Mouse (Mus musculus): ENCODE measurements around the gene AW011738. TPM values are rescaled to one million over a fixed set of nuclear protein-coding genes. Genes with fewer than 3 reads are reported as not detected.

The AW011738 gene
- total and polyA plus RNA-seq, 3 experiments, result 0.11 TPM; not detected in 2

GRCm38 (mm10) chr4:156209963-156210635, 7.0 kb downstream of the AW011738 start:
- ATAC-seq (ENCODE audit: extremely low read depth, insufficient number of reproducible peaks, low FRiP score, poor library complexity, severe bottlenecking) (no peak), DNase-seq (ENCODE audit: low spot score) (no peak)
- Histone ChIP-seq H3K9me3 (replicated peaks) (0 out of 2 replicates have a peak, but pooled peaks cover 2% of the 10 kb centered on the region), H3K27me3 (ENCODE audit: insufficient read depth, low read length) (peaks cover 12% of the 10 kb centered on the region), H3K4me1 (ENCODE audit: insufficient read depth, low read depth, low read length) (no peaks in the 10 kb centered on the region), H3K4me3 (ENCODE audit: low read depth, low read length) (no peak overlapping the region), H3K36me3 (replicated peaks) (no peaks in the 10 kb centered on the region)
- no peak for TF ChIP-seq GATA1 (IDR thresholded peaks at IDR 0.05; ENCODE audit: borderline replicate concordance, low read length)
- TF ChIP-seq CTCF (IDR thresholded peaks at IDR 0.05; ENCODE audit: low read depth, low read length), result no peak
- no peak for TF ChIP-seq GATA2 (IDR thresholded peaks at IDR 0.05; ENCODE audit: borderline replicate concordance, low read depth, low read length)
- TF ChIP-seq TAL1 (conservative IDR thresholded peaks at IDR 0.05; ENCODE audit: low read depth, low read length), result no peak
- no peak for TF ChIP-seq POLR2AphosphoS5 (IDR thresholded peaks at IDR 0.05; ENCODE audit: insufficient replicate concordance, low read depth, low read length)

- H3K27me3 ChIP-seq (ENCODE audit: insufficient read depth, low read length), result peaks cover 18% of the 10 kb centered on the region
- H3K36me3 ChIP-seq (replicated peaks), result no peaks in the 10 kb centered on the region
- ATAC-seq (ENCODE audit: extremely low read depth, insufficient number of reproducible peaks, low FRiP score, poor library complexity, severe bottlenecking) (no peak), DNase-seq (ENCODE audit: low spot score) (no peak)
- no peaks in the 10 kb centered on the region for H3K4me1 ChIP-seq (ENCODE audit: insufficient read depth, low read depth, low read length)
- TF ChIP-seq TAL1 (conservative IDR thresholded peaks at IDR 0.05; ENCODE audit: low read depth, low read length) (no peak), GATA1 (IDR thresholded peaks at IDR 0.05; ENCODE audit: borderline replicate concordance, low read length) (no peak), CTCF (IDR thresholded peaks at IDR 0.05; ENCODE audit: low read depth, low read length) (no peak), POLR2AphosphoS5 (IDR thresholded peaks at IDR 0.05; ENCODE audit: insufficient replicate concordance, low read depth, low read length) (no peak), GATA2 (IDR thresholded peaks at IDR 0.05; ENCODE audit: borderline replicate concordance, low read depth, low read length) (no peak)
- no peak overlapping the region for H3K4me3 ChIP-seq (ENCODE audit: low read depth, low read length)
- 0 out of 2 replicates have a peak, but pooled peaks cover 2% of the 10 kb centered on the region for H3K9me3 ChIP-seq (replicated peaks)
Measured at GRCm38 (mm10) chr4:156213134-156213533, 10.0 kb downstream of the AW011738 start.

DNA sequence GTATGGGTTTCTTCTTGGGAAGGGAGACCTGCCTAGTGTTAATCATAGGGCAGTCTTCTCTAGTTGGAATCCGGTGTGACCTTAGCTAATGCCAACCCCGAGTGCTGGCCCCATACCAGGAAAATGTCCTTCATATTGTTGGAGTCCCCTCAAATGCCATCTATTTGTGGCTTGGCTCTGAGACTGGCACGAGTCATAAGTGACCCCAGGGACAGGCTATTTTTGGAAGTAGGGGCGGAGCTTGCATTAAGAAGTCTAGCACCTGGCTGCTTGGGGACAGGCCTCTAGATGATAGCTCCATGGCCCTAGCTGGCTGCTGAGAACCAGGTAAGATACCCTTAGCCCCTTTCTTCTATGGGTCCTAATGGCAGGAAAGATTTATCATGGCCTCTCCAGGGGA, 12.5 kb downstream of the AW011738 start, which contains the start of gene Perm1:
Perm1 (plus strand) TSS at position 220 of the 400 bp plus-strand sequence.
- no peak for TF ChIP-seq GATA2 (IDR thresholded peaks at IDR 0.05; ENCODE audit: borderline replicate concordance, low read depth, low read length)
- no peak for TF ChIP-seq TAL1 (conservative IDR thresholded peaks at IDR 0.05; ENCODE audit: low read depth, low read length)
- no peak for TF ChIP-seq POLR2AphosphoS5 (IDR thresholded peaks at IDR 0.05; ENCODE audit: insufficient replicate concordance, low read depth, low read length)
- TF ChIP-seq GATA1 (IDR thresholded peaks at IDR 0.05; ENCODE audit: borderline replicate concordance, low read length), result no peak
- no peak for TF ChIP-seq CTCF (IDR thresholded peaks at IDR 0.05; ENCODE audit: low read depth, low read length)
- no peak within 1 kb of the TSS for H3K4me3 ChIP-seq (ENCODE audit: low read depth, low read length)
- no peaks in the 10 kb centered on the region for H3K4me1 ChIP-seq (ENCODE audit: insufficient read depth, low read depth, low read length)
- H3K9me3 ChIP-seq (replicated peaks), result 0 out of 2 replicates have a peak, but pooled peaks cover 2% of the 10 kb centered on the region
- H3K27me3 ChIP-seq (ENCODE audit: insufficient read depth, low read length), result peaks cover 22% of the 10 kb centered on the region
- ATAC-seq (ENCODE audit: extremely low read depth, insufficient number of reproducible peaks, low FRiP score, poor library complexity, severe bottlenecking) (no peak), DNase-seq (ENCODE audit: low spot score) (no peak)
- H3K36me3 ChIP-seq (replicated peaks), result no peaks in the 10 kb centered on the region

DNA sequence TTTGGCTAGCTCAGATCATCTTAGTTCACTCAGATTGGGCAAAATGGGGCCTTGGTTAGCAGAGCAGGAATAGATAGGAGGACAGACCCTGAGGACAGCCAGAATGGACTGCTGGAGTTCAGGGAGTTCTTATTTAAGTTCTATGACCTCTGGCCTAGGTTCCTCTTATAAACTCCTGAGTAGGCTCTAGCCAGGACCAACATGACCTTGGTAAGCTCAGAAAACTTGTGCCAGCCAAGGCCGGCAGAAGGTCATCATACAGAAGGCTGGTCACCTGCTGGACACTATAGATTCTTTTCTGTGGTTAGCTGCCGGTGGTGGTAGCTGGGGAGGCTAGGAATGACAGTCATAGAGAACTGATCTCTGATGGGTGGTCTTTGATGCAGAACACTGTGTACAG, 13.1 kb downstream of the AW011738 start:
- Histone ChIP-seq H3K36me3 (replicated peaks) (no peaks in the 10 kb centered on the region), H3K9me3 (replicated peaks) (0 out of 2 replicates have a peak, but pooled peaks cover 2% of the 10 kb centered on the region), H3K4me3 (ENCODE audit: low read depth, low read length) (no peak overlapping the region), H3K4me1 (ENCODE audit: insufficient read depth, low read depth, low read length) (no peaks in the 10 kb centered on the region), H3K27me3 (ENCODE audit: insufficient read depth, low read length) (peaks cover 22% of the 10 kb centered on the region)
- DNase-seq (ENCODE audit: low spot score), result no peak
- TF ChIP-seq CTCF (IDR thresholded peaks at IDR 0.05; ENCODE audit: low read depth, low read length) (no peak), TAL1 (conservative IDR thresholded peaks at IDR 0.05; ENCODE audit: low read depth, low read length) (no peak), GATA1 (IDR thresholded peaks at IDR 0.05; ENCODE audit: borderline replicate concordance, low read length) (no peak), POLR2AphosphoS5 (IDR thresholded peaks at IDR 0.05; ENCODE audit: insufficient replicate concordance, low read depth, low read length) (no peak)
- ATAC-seq (ENCODE audit: extremely low read depth, insufficient number of reproducible peaks, low FRiP score, poor library complexity, severe bottlenecking), result no peak

DNA sequence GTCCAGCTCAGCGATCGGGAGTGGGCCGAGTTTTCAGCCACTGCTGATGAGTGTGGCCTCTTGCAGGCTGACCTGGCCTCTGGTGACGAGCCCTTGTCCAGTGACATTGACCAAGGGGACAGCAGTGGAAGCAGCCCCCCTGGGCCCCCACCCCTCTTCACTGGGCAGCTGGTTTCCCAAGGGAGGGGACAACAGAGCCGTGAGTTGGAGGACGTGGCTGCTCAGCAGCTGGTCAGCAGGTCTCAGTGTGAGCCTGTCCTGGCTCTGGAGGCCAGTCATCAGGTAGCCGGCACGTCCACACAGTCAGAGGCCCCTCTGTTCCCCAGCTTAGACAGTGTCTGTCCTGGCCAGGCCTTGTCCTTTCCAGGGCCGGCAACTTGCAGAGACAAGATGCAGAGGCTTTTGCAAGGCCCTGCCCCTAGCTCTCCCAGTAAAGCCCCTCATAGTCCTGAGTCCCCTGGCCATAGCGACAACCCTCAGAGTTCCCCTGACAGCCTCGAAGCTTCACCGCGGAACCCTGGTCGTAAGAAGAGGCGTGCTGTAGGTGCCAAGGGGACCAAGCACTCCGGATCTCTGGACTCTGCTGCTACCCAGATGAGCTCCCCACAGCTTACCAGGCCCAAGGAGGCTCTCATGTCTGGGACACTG, 14.0 kb downstream of the AW011738 start:
- no peaks in the 10 kb centered on the region for H3K36me3 ChIP-seq (replicated peaks)
- H3K9me3 ChIP-seq (replicated peaks), result 0 out of 2 replicates have a peak, but pooled peaks cover 2% of the 10 kb centered on the region
- no peaks in the 10 kb centered on the region for H3K4me1 ChIP-seq (ENCODE audit: insufficient read depth, low read depth, low read length)
- ATAC-seq (ENCODE audit: extremely low read depth, insufficient number of reproducible peaks, low FRiP score, poor library complexity, severe bottlenecking) (no peak), DNase-seq (ENCODE audit: low spot score) (no peak)
- no peak overlapping the region for H3K4me3 ChIP-seq (ENCODE audit: low read depth, low read length)
- no peak for TF ChIP-seq GATA2 (IDR thresholded peaks at IDR 0.05; ENCODE audit: borderline replicate concordance, low read depth, low read length)
- H3K27me3 ChIP-seq (ENCODE audit: insufficient read depth, low read length), result peaks cover 22% of the 10 kb centered on the region

GRCm38 (mm10) chr4:156217838-156218237, 14.7 kb downstream of the AW011738 start:
- no peaks in the 10 kb centered on the region for H3K36me3 ChIP-seq (replicated peaks)
- TF ChIP-seq POLR2AphosphoS5 (IDR thresholded peaks at IDR 0.05; ENCODE audit: insufficient replicate concordance, low read depth, low read length) (no peak), CTCF (IDR thresholded peaks at IDR 0.05; ENCODE audit: low read depth, low read length) (no peak), TAL1 (conservative IDR thresholded peaks at IDR 0.05; ENCODE audit: low read depth, low read length) (no peak), GATA2 (IDR thresholded peaks at IDR 0.05; ENCODE audit: borderline replicate concordance, low read depth, low read length) (no peak), GATA1 (IDR thresholded peaks at IDR 0.05; ENCODE audit: borderline replicate concordance, low read length) (no peak)
- DNase-seq (ENCODE audit: low spot score) (no peak), ATAC-seq (ENCODE audit: extremely low read depth, insufficient number of reproducible peaks, low FRiP score, poor library complexity, severe bottlenecking) (no peak)
- no peak overlapping the region for H3K4me3 ChIP-seq (ENCODE audit: low read depth, low read length)
- peaks cover 22% of the 10 kb centered on the region for H3K27me3 ChIP-seq (ENCODE audit: insufficient read depth, low read length)
- no peaks in the 10 kb centered on the region for H3K4me1 ChIP-seq (ENCODE audit: insufficient read depth, low read depth, low read length)
- H3K9me3 ChIP-seq (replicated peaks), result 0 out of 2 replicates have a peak, but pooled peaks cover 2% of the 10 kb centered on the region
